Mouse (Mus musculus) E14TG2a.4 (cell line): Measurements from ENCODE around the gene Mylk3.

ENCODE experiments used
- CTCF ChIP-seq: conservative IDR thresholded peaks from 2 replicates; pipeline ENCODE4 v1.5.1; 2014; ENCODE audit warnings: low read length
- POU5F1 ChIP-seq: IDR thresholded peaks from 2 replicates; pipeline ENCODE4 v1.6.1; 2014; ENCODE audit warnings: low read length, borderline replicate concordance

DNA sequence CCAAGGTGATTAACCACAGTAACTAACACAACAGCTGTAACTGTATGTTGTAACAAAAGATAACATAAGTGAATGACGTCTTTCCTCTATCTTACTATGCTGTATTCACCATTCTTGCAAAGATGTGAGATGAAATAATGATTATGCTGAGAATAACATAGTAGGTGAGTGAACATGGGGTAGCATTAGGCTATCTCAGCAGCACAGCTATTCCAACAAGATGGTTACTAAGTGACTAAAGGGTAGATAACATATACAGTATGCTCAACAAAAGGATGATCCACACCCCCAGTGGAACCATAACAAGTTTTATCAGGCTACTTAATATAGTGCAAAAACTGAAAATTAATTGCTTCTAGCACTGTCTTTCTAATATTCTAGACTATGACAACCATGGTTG lies 99.3 kb downstream of the Mylk3 start:
- no peak for TF ChIP-seq CTCF
- no peak for TF ChIP-seq POU5F1
